Mouse (Mus musculus) erythroblast, embryonic 14.5 days (primary cell): ENCODE measurements around the gene Fosl1. TPM values are rescaled to one million over a fixed set of nuclear protein-coding genes. Genes with fewer than 3 reads are reported as not detected.

Source experiments
- H3K27me3 ChIP-seq: 2 replicates; pipeline ENCODE4 v1.6.1; 2012; ENCODE audit warnings: inconsistent platforms; ENCODE audit not compliant: control insufficient read depth
- H3K36me3 ChIP-seq: 2 replicates; pipeline ENCODE4 v1.6.1; 2012; ENCODE audit warnings: mild to moderate bottlenecking, inconsistent platforms; ENCODE audit not compliant: control insufficient read depth
- H3K4me1 ChIP-seq: 2 replicates; pipeline ENCODE4 v1.6.1; 2012; ENCODE audit warnings: inconsistent platforms; ENCODE audit not compliant: control insufficient read depth
- H3K4me3 ChIP-seq: replicated peaks from 2 replicates; pipeline ENCODE3; 2012; ENCODE audit warnings: moderate library complexity, mild to moderate bottlenecking, inconsistent platforms
- H3K9me3 ChIP-seq: 2 replicates; pipeline ENCODE4 v1.6.1; 2012; ENCODE audit warnings: low read length, inconsistent platforms, mixed read lengths; ENCODE audit not compliant: control insufficient read depth
- GATA1 ChIP-seq: IDR thresholded peaks from 2 replicates; pipeline ENCODE4 v1.6.1; 2012; ENCODE audit warnings: low read length, inconsistent platforms, mixed read lengths
- TAL1 ChIP-seq: IDR thresholded peaks from 3 replicates; pipeline ENCODE4 v1.6.1; 2012; ENCODE audit warnings: low read length, inconsistent platforms, mixed read lengths
- polyA plus RNA-seq: library from polyadenylated mRNA; stranded (reverse); fragments of >175 nt; gene quantifications from 2 replicates; pipeline ENCODE4 v1.2.3, GENCODE M21; 2012

Fosl1 gene
- polyA plus RNA-seq, 1 experiment = 0.12 TPM

DNA sequence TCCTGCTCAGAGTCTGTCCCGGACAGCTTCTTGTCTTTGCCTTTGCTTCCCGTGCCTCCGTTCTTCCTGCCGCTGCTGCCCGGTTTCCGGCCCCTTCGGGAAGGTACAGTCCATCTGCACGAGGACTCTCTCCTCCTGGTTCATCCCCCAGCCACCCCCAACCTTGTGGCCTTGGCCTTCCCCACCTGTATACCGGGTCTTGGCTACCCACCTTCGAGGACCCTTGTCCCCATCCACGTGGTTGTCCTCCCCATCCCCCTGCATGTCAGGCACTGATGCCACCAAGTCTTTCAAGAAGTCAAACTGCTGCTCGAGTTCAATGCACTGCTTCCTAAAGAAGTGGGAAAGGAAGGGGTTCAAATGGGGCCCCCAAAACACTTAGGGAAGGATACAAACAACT, 23.8 kb upstream of the Fosl1 start:
- peaks cover 44% of the 10 kb centered on the region for H3K4me1 ChIP-seq
- no peaks in the 10 kb centered on the region for H3K9me3 ChIP-seq
- H3K27me3 ChIP-seq = no peaks in the 10 kb centered on the region
- H3K4me3 ChIP-seq = peak overlapping the region; percentile 89
- no peak for TF ChIP-seq GATA1
- no peak for TF ChIP-seq TAL1
- H3K36me3 ChIP-seq = peaks cover 48% of the 10 kb centered on the region

DNA sequence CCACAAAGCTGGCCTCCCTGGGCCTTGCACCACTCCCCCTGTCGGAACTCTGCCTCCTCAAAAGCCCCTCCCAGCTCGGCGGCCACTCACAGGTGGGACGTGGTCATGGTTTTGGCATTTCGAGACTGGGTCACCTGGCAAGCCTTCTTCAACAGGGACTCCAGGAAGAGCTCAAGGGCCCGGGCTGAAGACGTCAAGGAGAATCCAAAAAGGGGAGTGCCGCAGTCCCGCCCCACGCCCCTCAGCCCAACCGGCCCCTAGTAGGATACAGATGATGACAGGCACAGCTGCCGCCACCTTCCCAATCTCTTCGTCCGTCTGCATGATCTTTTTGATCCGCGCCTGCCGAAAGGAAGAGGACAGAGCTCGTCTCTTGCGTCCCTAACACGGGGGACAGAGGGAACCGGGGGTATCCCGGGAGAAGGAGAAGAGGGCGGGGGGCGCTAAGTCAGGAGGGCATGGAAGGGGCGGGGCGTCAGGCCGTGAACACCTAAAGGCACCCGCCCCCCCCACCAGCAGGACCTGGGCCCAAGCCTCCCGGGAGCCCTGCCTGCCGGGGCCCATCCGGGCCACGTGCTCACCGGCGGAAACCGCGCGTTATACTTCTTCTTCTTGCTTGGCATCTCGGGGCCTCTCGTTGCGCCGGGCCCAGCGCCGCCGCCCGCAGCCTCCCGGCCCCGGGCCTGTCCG, 23.1 kb upstream of the Fosl1 start:
- H3K4me1 ChIP-seq = peaks cover 44% of the 10 kb centered on the region
- H3K36me3 ChIP-seq = peaks cover 48% of the 10 kb centered on the region
- no peaks in the 10 kb centered on the region for H3K27me3 ChIP-seq
- H3K4me3 ChIP-seq = peak overlapping the region; percentile 89
- TF ChIP-seq GATA1 (no peak), TAL1 (no peak)
- H3K9me3 ChIP-seq = no peaks in the 10 kb centered on the region

DNA sequence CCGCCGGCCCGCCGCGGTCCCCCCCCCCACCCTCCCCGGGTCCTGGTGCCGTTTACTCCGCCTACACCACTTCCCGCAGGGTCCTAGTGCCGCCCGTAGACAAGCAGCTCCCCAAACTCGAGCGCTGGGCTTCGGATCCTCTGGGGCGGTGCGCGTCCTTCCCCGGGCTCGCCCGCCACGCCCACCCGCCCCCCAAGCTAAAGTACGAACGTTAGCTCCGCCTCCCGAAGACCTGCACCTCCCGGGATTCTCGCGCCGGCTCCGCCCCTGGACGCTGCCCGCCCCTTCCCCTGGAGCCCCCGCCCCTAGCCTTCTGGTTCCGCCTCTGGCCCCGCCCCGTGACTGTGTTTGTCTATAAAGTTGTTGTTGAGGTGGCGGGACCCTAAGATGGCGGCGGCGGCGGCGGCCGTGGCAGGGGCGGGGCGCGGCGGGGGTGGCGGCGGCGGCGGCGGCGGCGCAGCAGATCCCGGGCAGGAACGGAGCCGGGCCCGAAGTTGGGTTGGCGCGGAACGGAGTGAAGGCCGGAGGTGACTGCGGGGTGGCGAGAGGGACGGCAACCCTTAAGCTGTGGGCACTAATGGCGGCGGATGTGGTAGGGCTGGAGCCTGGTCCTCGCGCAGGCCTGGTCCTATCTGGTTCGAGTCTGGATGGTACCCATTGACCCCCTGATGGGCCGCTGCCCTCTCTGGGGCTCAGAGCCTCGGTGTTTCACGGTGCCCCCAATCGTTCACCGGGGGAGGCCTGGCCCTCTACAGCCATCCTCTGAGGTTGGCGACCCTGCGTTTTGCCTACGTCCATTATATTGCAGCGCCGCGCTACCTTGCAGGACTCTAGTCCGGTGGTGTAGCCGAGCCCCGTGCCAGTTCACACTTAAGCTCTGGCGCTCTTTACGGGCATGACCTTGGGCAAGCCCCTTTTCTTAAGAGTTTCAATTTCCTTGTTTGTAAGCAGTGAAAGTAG, 22.3 kb upstream of the Fosl1 start, which contains the start of the genes Drap1 and AI837181:
Gene Drap1, minus strand, starts transcription at position 198 of the 960 bp plus-strand sequence.
Gene AI837181, plus strand, starts transcription at position 363 of the 960 bp plus-strand sequence.
- H3K27me3 ChIP-seq = no peaks in the 10 kb centered on the region
- H3K4me1 ChIP-seq = peaks cover 42% of the 10 kb centered on the region
- peak within 1 kb of the TSS; percentile 89 for H3K4me3 ChIP-seq
- TF ChIP-seq TAL1 = no peak
- no peak for TF ChIP-seq GATA1
- no peaks in the 10 kb centered on the region for H3K9me3 ChIP-seq
- peaks cover 45% of the 10 kb centered on the region for H3K36me3 ChIP-seq

DNA sequence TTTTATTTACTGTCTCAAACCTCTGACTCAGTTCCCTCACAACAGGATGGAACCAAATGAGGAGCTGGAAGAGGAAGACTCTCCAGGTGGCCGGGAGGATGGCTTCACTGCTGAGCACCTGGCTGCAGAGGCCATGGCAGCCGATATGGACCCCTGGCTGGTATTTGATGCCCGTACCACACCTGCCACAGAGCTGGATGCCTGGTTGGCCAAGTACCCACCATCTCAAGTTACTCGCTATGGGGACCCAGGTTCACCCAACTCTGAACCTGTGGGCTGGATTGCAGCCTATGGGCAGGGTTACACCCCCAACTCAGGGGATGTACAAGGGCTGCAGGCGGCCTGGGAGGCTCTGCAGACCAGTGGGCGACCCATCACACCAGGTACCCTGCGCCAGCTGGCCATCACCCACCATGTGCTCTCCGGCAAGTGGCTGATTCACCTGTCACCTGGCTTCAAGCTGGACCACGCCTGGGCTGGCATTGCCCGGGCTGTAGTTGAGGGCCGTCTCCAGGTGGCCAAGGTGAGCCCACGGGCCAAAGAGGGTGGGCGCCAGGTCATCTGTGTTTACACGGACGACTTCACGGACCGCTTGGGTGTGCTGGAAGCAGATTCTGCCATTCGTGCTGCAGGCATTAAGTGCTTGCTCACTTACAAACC, 21.3 kb upstream of the Fosl1 start:
- no peaks in the 10 kb centered on the region for H3K27me3 ChIP-seq
- peaks cover 36% of the 10 kb centered on the region for H3K36me3 ChIP-seq
- H3K4me1 ChIP-seq = peaks cover 38% of the 10 kb centered on the region
- no peak for TF ChIP-seq TAL1
- no peak for TF ChIP-seq GATA1
- no peaks in the 10 kb centered on the region for H3K9me3 ChIP-seq
- peak overlapping the region; percentile 89 for H3K4me3 ChIP-seq

DNA sequence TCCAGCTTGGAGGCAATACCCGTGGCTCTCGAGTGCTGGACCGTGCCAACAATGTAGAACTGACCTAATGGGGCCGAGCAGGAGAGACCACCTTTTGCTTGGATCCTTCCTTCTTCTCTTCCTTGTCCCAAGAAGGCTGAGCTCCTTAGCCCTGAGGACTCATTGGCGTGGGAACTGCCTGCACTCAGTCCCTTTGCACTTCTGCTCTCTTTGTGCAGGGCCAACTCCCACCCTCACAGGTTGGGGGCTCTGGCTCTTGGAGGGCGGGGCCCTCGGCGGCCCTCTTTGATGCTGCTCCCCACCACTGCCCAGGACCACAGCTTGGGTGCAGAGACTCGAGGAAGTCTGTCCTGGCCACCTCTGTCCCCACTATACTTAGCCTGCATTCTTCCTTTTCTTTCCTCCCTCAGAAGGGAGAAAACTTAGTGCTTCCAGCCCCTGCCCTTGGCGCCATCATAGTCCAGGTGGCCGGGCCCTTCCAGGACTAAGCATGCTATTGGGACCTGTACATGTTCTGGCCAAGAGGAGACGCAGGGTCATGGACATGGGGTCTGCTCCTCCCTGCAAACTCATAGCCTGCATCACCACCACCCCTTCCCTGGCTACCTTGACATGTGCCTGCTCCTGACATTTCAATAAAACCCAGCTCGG, 20.6 kb upstream of the Fosl1 start:
- Histone ChIP-seq H3K27me3 (no peaks in the 10 kb centered on the region), H3K4me1 (peaks cover 37% of the 10 kb centered on the region), H3K36me3 (peaks cover 34% of the 10 kb centered on the region), H3K9me3 (no peaks in the 10 kb centered on the region), H3K4me3 (no peak overlapping the region)
- no peak for TF ChIP-seq TAL1
- TF ChIP-seq GATA1 = no peak

DNA sequence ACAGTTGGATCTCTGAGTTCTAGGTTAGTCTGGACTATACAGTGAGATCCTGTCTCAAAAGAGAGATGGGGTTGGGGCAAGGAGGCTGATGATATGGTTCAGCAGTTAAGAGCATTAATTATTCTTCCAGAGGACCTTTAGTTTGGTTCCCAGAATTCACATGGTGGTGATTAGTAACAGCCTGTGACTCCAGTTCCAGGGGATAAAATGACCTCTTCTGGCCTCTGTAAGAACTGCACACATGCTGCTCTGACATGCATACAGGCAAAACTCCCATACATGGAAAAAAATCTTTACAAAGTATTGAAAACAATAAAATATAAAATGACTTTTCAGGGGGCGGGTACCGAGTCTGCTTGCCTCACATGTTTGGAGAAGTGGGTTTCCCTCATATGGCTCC, 19.3 kb upstream of the Fosl1 start:
- Histone ChIP-seq H3K9me3 (no peaks in the 10 kb centered on the region), H3K4me3 (no peak overlapping the region), H3K4me1 (peaks cover 33% of the 10 kb centered on the region), H3K27me3 (no peaks in the 10 kb centered on the region), H3K36me3 (peaks cover 23% of the 10 kb centered on the region)
- no peak for TF ChIP-seq TAL1
- no peak for TF ChIP-seq GATA1

DNA sequence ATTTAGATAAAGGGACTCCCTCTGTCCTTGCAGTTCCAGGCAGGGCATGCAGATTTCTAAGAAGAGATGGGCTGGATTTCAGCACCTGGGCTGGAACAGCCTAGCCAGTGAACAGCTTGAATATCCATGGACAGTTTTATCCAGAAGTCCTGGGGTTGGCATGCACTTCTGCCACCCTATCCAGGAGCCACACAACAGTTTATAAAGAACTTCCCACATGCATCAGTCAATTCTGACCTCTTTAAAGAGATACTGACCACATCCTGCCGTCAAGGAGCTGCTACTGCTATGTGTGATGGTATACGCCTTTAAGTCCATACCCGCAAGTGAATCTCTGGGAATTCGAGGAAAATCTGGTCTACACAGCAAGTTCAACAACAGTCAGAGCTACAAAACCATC, 18.1 kb upstream of the Fosl1 start:
- H3K4me3 ChIP-seq = no peak overlapping the region
- H3K9me3 ChIP-seq = no peaks in the 10 kb centered on the region
- peaks cover 33% of the 10 kb centered on the region for H3K4me1 ChIP-seq
- peaks cover 3% of the 10 kb centered on the region for H3K27me3 ChIP-seq
- peaks cover 17% of the 10 kb centered on the region for H3K36me3 ChIP-seq
- TF ChIP-seq GATA1 (no peak), TAL1 (no peak)

DNA sequence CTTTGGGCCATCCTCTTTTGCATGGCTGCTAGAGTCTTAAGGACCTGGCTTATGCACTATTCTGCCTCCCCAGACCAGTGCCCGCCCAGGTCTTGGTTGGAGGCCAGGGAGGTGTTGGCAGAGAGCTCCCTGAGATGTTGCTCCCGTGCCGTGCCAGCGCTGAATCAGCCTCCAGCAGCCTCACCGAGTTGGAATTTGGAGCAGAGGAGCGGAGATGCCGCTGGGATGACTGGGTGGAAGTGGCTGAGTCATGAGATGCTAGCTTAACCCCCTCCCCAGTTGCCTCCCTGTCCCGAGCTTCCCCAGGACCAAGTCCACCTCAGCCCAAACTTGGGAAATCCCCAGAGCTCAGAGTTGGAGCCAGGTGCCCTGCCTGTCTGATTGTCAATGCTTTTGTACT, 17.5 kb upstream of the Fosl1 start:
- TF ChIP-seq TAL1 (no peak), GATA1 (no peak)
- Histone ChIP-seq H3K36me3 (peaks cover 17% of the 10 kb centered on the region), H3K4me1 (peaks cover 30% of the 10 kb centered on the region), H3K27me3 (peaks cover 7% of the 10 kb centered on the region), H3K4me3 (no peak overlapping the region), H3K9me3 (no peaks in the 10 kb centered on the region)

DNA sequence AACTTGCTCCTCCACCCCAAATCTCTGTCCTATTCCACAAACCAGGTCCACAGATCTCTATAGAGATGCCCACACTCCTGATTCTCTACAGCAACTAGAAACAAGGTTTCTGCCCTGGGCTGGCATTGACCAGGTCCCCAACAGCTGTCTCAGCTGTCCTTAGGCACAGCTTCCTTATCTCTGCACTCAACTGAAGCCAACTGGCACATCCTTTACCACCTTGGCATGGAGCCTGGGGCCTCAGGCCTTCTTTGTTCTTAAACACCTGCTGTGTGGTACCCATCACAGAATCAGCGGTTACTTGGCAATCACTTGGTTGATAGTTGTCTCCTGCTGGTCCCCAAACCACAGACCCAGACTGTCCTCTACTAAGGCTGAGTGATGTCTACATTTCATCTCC, 16.9 kb upstream of the Fosl1 start:
- H3K4me3 ChIP-seq = no peak overlapping the region
- peaks cover 10% of the 10 kb centered on the region for H3K27me3 ChIP-seq
- no peak for TF ChIP-seq GATA1
- TF ChIP-seq TAL1 = no peak
- peaks cover 17% of the 10 kb centered on the region for H3K36me3 ChIP-seq
- peaks cover 28% of the 10 kb centered on the region for H3K4me1 ChIP-seq
- H3K9me3 ChIP-seq = no peaks in the 10 kb centered on the region
